Comparison of ENCODE assay signal across 18 mouse cellular contexts in genomic region chr10:94866995-94867856, GRCm38 (mm10).
DNase-seq lines count a peak whose midpoint lies in the region; ATAC-seq lines count a peak whose summit lies in the region.
"Had no signal": no experiment of that assay in that cellular context is flagged by ENCODE, and none has a peak within 500 bp of the region (broad histone marks: within the 10 kb centered on the region; RNA-seq: fewer than 3 reads in every experiment).

No protein-coding gene starts in this region.

- no peaks in the 10 kb centered on the region; the same call in 1 of the 2 replicates for H3K4me1 ChIP-seq in hindbrain, embryonic 16.5 days (ENCODE audit: control insufficient read depth, insufficient read depth, low read depth, low read length)
- H3K4me1 ChIP-seq in hindbrain, embryonic 10.5 days (replicated peaks), result peaks cover 19% of the 10 kb centered on the region
- H3K4me1 ChIP-seq in embryonic facial prominence, embryonic 11.5 days (ENCODE audit: control insufficient read depth, insufficient read depth, low read length), result peaks cover 2% of the 10 kb centered on the region; the same call in 1 of the 2 replicates
- peaks cover 13% of the 10 kb centered on the region for H3K4me1 ChIP-seq in limb, embryonic 15.5 days
- H3K4me1 ChIP-seq: heart, embryonic 12.5 days had no signal

- H3K27me3 ChIP-seq in hindbrain, embryonic 16.5 days (replicated peaks; ENCODE audit: control insufficient read depth, insufficient read depth, low read length), result no peaks in the 10 kb centered on the region
- H3K27me3 ChIP-seq in hindbrain, embryonic 10.5 days (ENCODE audit: insufficient read depth, poor library complexity, severe bottlenecking), result no peaks in the 10 kb centered on the region
- no peaks in the 10 kb centered on the region for H3K27me3 ChIP-seq in embryonic facial prominence, embryonic 11.5 days (ENCODE audit: control insufficient read depth, insufficient read depth, low read length)
- no peaks in the 10 kb centered on the region for H3K27me3 ChIP-seq in limb, embryonic 15.5 days
- H3K27me3 ChIP-seq: heart, embryonic 12.5 days had no signal

- peak; percentile 48; the same call in 1 of the 2 replicates for ATAC-seq in hindbrain, embryonic 16.5 days
- peak; percentile 48; the same call in 1 of the 2 replicates for ATAC-seq in embryonic facial prominence, embryonic 11.5 days (replicated peaks; ENCODE audit: insufficient number of reproducible peaks, low FRiP score, low TSS enrichment, low read depth)
- no peak for ATAC-seq in limb, embryonic 15.5 days (ENCODE audit: insufficient number of reproducible peaks, low FRiP score, low TSS enrichment, low read depth)
- ATAC-seq: liver, postnatal 0 days had no signal

- no peak overlapping the region for H3K9ac ChIP-seq in hindbrain, embryonic 16.5 days (ENCODE audit: low read depth, low read length)
- H3K9ac ChIP-seq in embryonic facial prominence, embryonic 11.5 days (replicated peaks; ENCODE audit: low read length), result no peak overlapping the region
- H3K9ac ChIP-seq in limb, embryonic 15.5 days, result no peak overlapping the region
- H3K9ac ChIP-seq: heart, embryonic 12.5 days; liver, postnatal 0 days had no signal

- peaks cover 22% of the 10 kb centered on the region for H3K36me3 ChIP-seq in hindbrain, embryonic 16.5 days (ENCODE audit: control insufficient read depth, insufficient read depth, low read length)
- peaks cover 24% of the 10 kb centered on the region for H3K36me3 ChIP-seq in hindbrain, embryonic 10.5 days
- H3K36me3 ChIP-seq in embryonic facial prominence, embryonic 11.5 days (replicated peaks; ENCODE audit: control insufficient read depth, insufficient read depth, low read depth, low read length), result no peaks in the 10 kb centered on the region
- H3K36me3 ChIP-seq in limb, embryonic 15.5 days, result no peaks in the 10 kb centered on the region

- no peak overlapping the region for H3K4me3 ChIP-seq in hindbrain, embryonic 16.5 days (ENCODE audit: low read length)
- H3K4me3 ChIP-seq in hindbrain, embryonic 10.5 days, result no peak overlapping the region
- no peak overlapping the region for H3K4me3 ChIP-seq in embryonic facial prominence, embryonic 11.5 days (ENCODE audit: low read depth, low read length)
- no peak overlapping the region for H3K4me3 ChIP-seq in limb, embryonic 15.5 days
- H3K4me3 ChIP-seq: heart, embryonic 12.5 days; midbrain, embryonic 10.5 days; myocyte had no signal

- H3K27ac ChIP-seq in hindbrain, embryonic 16.5 days (ENCODE audit: low read depth, low read length), result no peak overlapping the region; the same call in 1 of the 2 replicates
- H3K27ac ChIP-seq in hindbrain, embryonic 10.5 days, result no peak overlapping the region
- no peak overlapping the region for H3K27ac ChIP-seq in embryonic facial prominence, embryonic 11.5 days (replicated peaks; ENCODE audit: low read depth, low read length)
- H3K27ac ChIP-seq in limb, embryonic 15.5 days, result 0 out of 2 replicates have a peak overlapping the region, but pooled peaks have one; percentile 9
- H3K27ac ChIP-seq: midbrain, embryonic 10.5 days had no signal

- no peak overlapping the region for H3K4me2 ChIP-seq in hindbrain, embryonic 16.5 days (ENCODE audit: low read length)
- H3K4me2 ChIP-seq in embryonic facial prominence, embryonic 11.5 days (ENCODE audit: low read depth, low read length), result no peak overlapping the region
- no peak overlapping the region for H3K4me2 ChIP-seq in limb, embryonic 15.5 days
- H3K4me2 ChIP-seq: heart, embryonic 12.5 days had no signal

- H3K9me3 ChIP-seq in hindbrain, embryonic 16.5 days (ENCODE audit: control insufficient read depth, low read length), result no peaks in the 10 kb centered on the region
- H3K9me3 ChIP-seq in hindbrain, embryonic 10.5 days, result 0 out of 2 replicates have a peak, but pooled peaks cover 3% of the 10 kb centered on the region
- H3K9me3 ChIP-seq in embryonic facial prominence, embryonic 11.5 days (replicated peaks; ENCODE audit: control insufficient read depth, low read length), result no peaks in the 10 kb centered on the region
- H3K9me3 ChIP-seq in limb, embryonic 15.5 days, result no peaks in the 10 kb centered on the region
- H3K9me3 ChIP-seq: midbrain, embryonic 10.5 days had no signal

- WGBS in hindbrain, embryonic 16.5 days, result 68% methylated on average over 12 of the region's 12 CpGs
- WGBS in hindbrain, embryonic 10.5 days, result 78% methylated on average over 12 of the region's 12 CpGs
- WGBS in embryonic facial prominence, embryonic 11.5 days, result 56% methylated on average over 12 of the region's 12 CpGs
- 51% methylated on average over 12 of the region's 12 CpGs for WGBS in limb, embryonic 15.5 days

- DNase-seq in hindbrain, embryonic 10.5 days (ENCODE audit: low spot score), result no peak
- DNase-seq in embryonic facial prominence, embryonic 11.5 days (ENCODE audit: low spot score), result peak; percentile 80
- peak; percentile 61 for DNase-seq in forelimb bud, embryonic 11.5 days (ENCODE audit: low read depth, low spot score)
- DNase-seq in cerebellum, postnatal 4 days (ENCODE audit: low spot score in 2 of 2), result no peak
- no peak for DNase-seq in lung, postnatal 4 days
- DNase-seq: adrenal gland, postnatal 25 days; cerebellum, adult 9-10 months; gastrocnemius, postnatal 36 days; kidney, adult 2 months; kidney, postnatal 14 days; liver; liver, postnatal 0 days; lung, postnatal 36 days had no signal

Comparison
In these comparisons a context has a peak if more than half of its experiments do, and no peak if none do; other contexts are left out.
1. DNase-seq: peak in embryonic facial prominence, embryonic 11.5 days (single experiment) and forelimb bud, embryonic 11.5 days (single experiment); none in hindbrain, embryonic 10.5 days (single experiment), cerebellum, postnatal 4 days (0 of 2) and lung, postnatal 4 days (0 of 2).